ENCODE assay signal across 8 mouse cellular contexts in genomic region chr17:26895578-26895977, GRCm38 (mm10). TPM values are rescaled to one million over a fixed set of nuclear protein-coding genes. Genes with fewer than 3 reads are reported as not detected.
DNase-seq lines count a peak whose midpoint lies in the region; ATAC-seq and TF ChIP-seq lines count a peak whose summit lies in the region.

No protein-coding gene starts in this region.

- 14% methylated on average over 10 of the region's 10 CpGs for WGBS in limb, embryonic 10.5 days
- WGBS in thymus, adult 2 months: 20% methylated on average over 10 of the region's 10 CpGs

- peaks cover 24% of the 10 kb centered on the region for H3K4me1 ChIP-seq in limb, embryonic 10.5 days
- H3K4me1 ChIP-seq in thymus, adult 2 months (replicated peaks; ENCODE audit: control insufficient read depth, insufficient read depth, low read length): peaks cover 13% of the 10 kb centered on the region

- no peak overlapping the region for H3K4me3 ChIP-seq in limb, embryonic 10.5 days
- H3K4me3 ChIP-seq in thymus, adult 2 months (ENCODE audit: control insufficient read depth, insufficient read depth, low read length): no peak overlapping the region

- H3K9me3 ChIP-seq in limb, embryonic 10.5 days (replicated peaks): no peaks in the 10 kb centered on the region

- CTCF ChIA-PET in Patski (lab: Charles Lee): interaction anchor here (1.3 to 1.8 kb wide), 4 partner anchors 9 to 100 kb away, joined by 3 to 8 read pairs (median 6); no protein-coding TSS in a partner anchor

- no peaks in the 10 kb centered on the region for H3K36me3 ChIP-seq in limb, embryonic 10.5 days
- H3K36me3 ChIP-seq in thymus, adult 2 months (ENCODE audit: control insufficient read depth, insufficient read depth, low read length): no peaks in the 10 kb centered on the region

- peak; percentile 33 to 41 for DNase-seq in frontal cortex, postnatal 36 days (ENCODE audit: low spot score in 2 of 2)
- DNase-seq in Patski (ENCODE audit: low read depth, low spot score): no peak
- peak; percentile 61 for DNase-seq in cerebellum, adult 9-11 months
- DNase-seq in heart, adult 8-10 months (ENCODE audit: low spot score): peak; percentile 61
- peak; percentile 80 for DNase-seq in limb, embryonic 10.5 days (ENCODE audit: low spot score)
- DNase-seq in thymus, adult 2 months: peak; percentile 67

- H3K27me3 ChIP-seq in Patski: no peaks in the 10 kb centered on the region
- 0 out of 2 replicates have a peak, but pooled peaks cover 20% of the 10 kb centered on the region for H3K27me3 ChIP-seq in limb, embryonic 10.5 days (ENCODE audit: low read depth, poor library complexity, severe bottlenecking)
- no peaks in the 10 kb centered on the region for H3K27me3 ChIP-seq in thymus, adult 2 months (ENCODE audit: control insufficient read depth, insufficient read depth, low read length)

- no peak for TF ChIP-seq POLR2A in thymus, adult 2 months (IDR thresholded peaks at IDR 0.05; ENCODE audit: control insufficient read depth, extremely low read depth, insufficient read depth, low read length, poor library complexity)

- no peak for ATAC-seq in frontal cortex, adult (ENCODE audit: low TSS enrichment)
- no peak for ATAC-seq in Patski
- ATAC-seq in neutrophil, adult 5-6 weeks (ENCODE audit: extremely low read depth, insufficient number of reproducible peaks, low FRiP score, poor library complexity, severe bottlenecking): peak; percentile 68; the same call in 1 of the 2 replicates

- in situ Hi-C loops in Patski (cut with MboI; ENCODE audit: low pct_unique_long_range_greater_than_20kb): no loop called here

- peak; percentile 88 for TF ChIP-seq CTCF in Patski (IDR thresholded peaks at IDR 0.05)
- TF ChIP-seq CTCF in thymus, adult 2 months (IDR thresholded peaks at IDR 0.05; ENCODE audit: borderline replicate concordance, control insufficient read depth, extremely low read depth, insufficient read depth, low read length, poor library complexity): peak; percentile 78; the same call in 1 of the 2 replicates

- POLR2A ChIA-PET in Patski (lab: Charles Lee): interaction anchor here (0.9 kb wide), 1 partner anchor 49 kb away, joined by 3 read pairs; no protein-coding TSS in a partner anchor

- no peak overlapping the region for H3K27ac ChIP-seq in limb, embryonic 10.5 days
- H3K27ac ChIP-seq in thymus, adult 2 months (ENCODE audit: control insufficient read depth, insufficient read depth, low read length): no peak overlapping the region

RNA-seq across cellular contexts. Expression of gene Kifc5b, which starts 21.3 kb away (rescaled TPM):
- 20.8 TPM for polyA plus RNA-seq in Patski (2021)
- under 1 TPM; 0.29 to 0.81 (median 0.48) TPM for total RNA-seq in heart, adult 8-10 months (2022)
- 12.3 and 12.6 TPM in 2 replicates for polyA plus RNA-seq in limb, embryonic 10.5 days (2016; fragmentation: Nextera tagmentation; extraction: Ambion mirVana)
- total RNA-seq in neutrophil, adult 5-6 weeks (2017): 2.2 and 6.8 TPM in 2 replicates
- 26.0 and 30.1 TPM in 2 replicates for polyA plus RNA-seq in thymus, adult 2 months (2012; rRNA removed)

RNA-seq across cellular contexts. Expression of gene Phf1, which starts 37.3 kb away (rescaled TPM):
- polyA plus RNA-seq in Patski (2021): 37.2 TPM
- 10 to 100 TPM; 15.4 to 20.7 (median 16.1) TPM for total RNA-seq in heart, adult 8-10 months (2022)
- polyA plus RNA-seq in limb, embryonic 10.5 days (2016; fragmentation: Nextera tagmentation; extraction: Ambion mirVana): 3.5 and 5.0 TPM in 2 replicates
- total RNA-seq in neutrophil, adult 5-6 weeks (2017): 80.8 and 95.3 TPM in 2 replicates
- polyA plus RNA-seq in thymus, adult 2 months (2012; rRNA removed): 125 and 132 TPM in 2 replicates

RNA-seq across cellular contexts. Expression of gene Cuta, which starts 43.8 kb away (rescaled TPM):
- polyA plus RNA-seq in Patski (2021): 119 TPM
- 10 to 100 TPM; 91.9 to 98.0 (median 95.8) TPM for total RNA-seq in heart, adult 8-10 months (2022)
- polyA plus RNA-seq in limb, embryonic 10.5 days (2016; fragmentation: Nextera tagmentation; extraction: Ambion mirVana): 184 and 188 TPM in 2 replicates
- 19.9 and 22.3 TPM in 2 replicates for total RNA-seq in neutrophil, adult 5-6 weeks (2017)
- 235 and 251 TPM in 2 replicates for polyA plus RNA-seq in thymus, adult 2 months (2012; rRNA removed)

RNA-seq across cellular contexts. Expression of gene Syngap1, which starts 45.5 kb away (rescaled TPM):
- 43.4 TPM for polyA plus RNA-seq in Patski (2021)
- 1 to 10 TPM; 3.6 to 5.2 (median 4.7) TPM for total RNA-seq in heart, adult 8-10 months (2022)
- 2.8 and 3.1 TPM in 2 replicates for polyA plus RNA-seq in limb, embryonic 10.5 days (2016; fragmentation: Nextera tagmentation; extraction: Ambion mirVana)
- 0.86 and 0.93 TPM in 2 replicates for total RNA-seq in neutrophil, adult 5-6 weeks (2017)
- 7.6 and 7.7 TPM in 2 replicates for polyA plus RNA-seq in thymus, adult 2 months (2012; rRNA removed)

RNA-seq across cellular contexts. Expression of gene Nkx2-5, which starts 50.8 kb away (rescaled TPM):
- polyA plus RNA-seq in Patski (2021): not detected
- total RNA-seq in heart, adult 8-10 months (2022): 10 to 100 TPM; 75.8 to 81.5 (median 79.7) TPM
- 0.10 and 0.14 TPM in 2 replicates for polyA plus RNA-seq in limb, embryonic 10.5 days (2016; fragmentation: Nextera tagmentation; extraction: Ambion mirVana)
- not detected in 2 replicates for total RNA-seq in neutrophil, adult 5-6 weeks (2017)
- polyA plus RNA-seq in thymus, adult 2 months (2012; rRNA removed): 0.51 and 11.4 TPM in 2 replicates
